Mouse (Mus musculus) intestine, postnatal 0 days (tissue): ENCODE data around the gene Rtn1. TPM values are rescaled to one million over a fixed set of nuclear protein-coding genes. Genes with fewer than 3 reads are reported as not detected.

Experiments
- ATAC-seq: fragments of 200-750 bp; cut with Nextera tagmentation; 2 replicates; pipeline ENCODE4 v1.8.0; 2017; ENCODE audit warnings: mild to moderate bottlenecking, moderate TSS enrichment, moderate library complexity
- H3K27ac ChIP-seq: fragments of 300-500 bp; sonication (generic); 2 replicates; pipeline ENCODE4 v1.5.1; 2014; ENCODE audit warnings: mild to moderate bottlenecking, low read depth, low read length, moderate library complexity
- H3K27me3 ChIP-seq: fragments of 300-500 bp; sonication (generic); replicated peaks from 2 replicates; pipeline ENCODE4 v1.6.1; 2014; ENCODE audit warnings: low read length, mixed read lengths; ENCODE audit not compliant: control insufficient read depth, insufficient read depth
- H3K36me3 ChIP-seq: fragments of 300-500 bp; sonication (generic); 2 replicates; pipeline ENCODE4 v1.6.1; 2014; ENCODE audit warnings: mild to moderate bottlenecking, moderate library complexity; ENCODE audit not compliant: control insufficient read depth, insufficient read depth
- H3K4me1 ChIP-seq: fragments of 300-500 bp; sonication (generic); replicated peaks from 2 replicates; pipeline ENCODE4 v1.6.1; 2014; ENCODE audit warnings: antibody characterized with exemption, low read length, mixed read lengths; ENCODE audit not compliant: control insufficient read depth, insufficient read depth
- H3K4me2 ChIP-seq: fragments of 300-500 bp; sonication (generic); replicated peaks from 2 replicates; pipeline ENCODE4 v1.6.1; 2014; ENCODE audit warnings: low read depth, mild to moderate bottlenecking, moderate library complexity
- H3K4me3 ChIP-seq: fragments of 300-500 bp; sonication (generic); 2 replicates; pipeline ENCODE4 v1.5.1; 2014; ENCODE audit warnings: low read depth, low read length
- H3K9ac ChIP-seq: fragments of 300-500 bp; sonication (generic); 2 replicates; pipeline ENCODE4 v1.6.1; 2014; ENCODE audit warnings: mild to moderate bottlenecking, low read depth, low read length
- H3K9me3 ChIP-seq: fragments of 300-500 bp; sonication (generic); 2 replicates; pipeline ENCODE4 v1.6.1; 2016; ENCODE audit warnings: mixed run types; ENCODE audit not compliant: control insufficient read depth
- CTCF ChIP-seq: sonication (generic); IDR thresholded peaks from 2 replicates; pipeline ENCODE4 v1.5.1; 2016; ENCODE audit warnings: low read depth, mild to moderate bottlenecking, control low read depth, antibody characterized with exemption, moderate library complexity
- WGBS: fragments of 180-500 bp; shearing (Covaris S2); extraction: QIAGEN DNeasy Blood & Tissue Kit; methylation state at CpG from one replicate; pipeline ENCODE4 v1.1.7; 2014; 5-methylcytosine and 5-hydroxymethylcytosine counted together
- polyA plus RNA-seq: library from polyadenylated mRNA; unstranded; fragments of >200 nt; fragmentation: Nextera tagmentation; extraction: Ambion mirVana; gene quantifications from 2 replicates; pipeline ENCODE4 v1.2.1, GENCODE M21; 2015

Gene Rtn1
- polyA plus RNA-seq, 1 experiment from 2014 or later, result 55.0 TPM

DNA sequence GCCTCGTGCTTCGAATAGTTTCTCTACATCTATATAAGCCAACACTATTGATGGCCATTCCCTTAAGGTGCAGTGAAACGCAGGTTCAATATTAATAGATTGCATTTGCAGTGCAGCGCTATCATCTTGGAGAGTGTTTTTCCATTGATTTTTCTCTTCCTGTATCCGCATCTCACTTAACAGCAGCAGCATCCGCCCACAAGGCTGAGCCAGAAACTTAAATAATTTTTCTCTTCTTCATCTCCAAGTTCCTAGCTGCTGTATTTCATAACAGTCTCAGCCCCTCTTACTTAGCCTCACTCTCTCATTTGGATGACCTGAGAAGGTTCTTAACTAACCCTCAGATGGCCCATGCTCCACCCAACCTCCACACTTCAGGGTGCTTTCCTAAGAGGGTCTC, 20.7 kb downstream of the Rtn1 start:
- Histone ChIP-seq H3K27me3 (no peaks in the 10 kb centered on the region), H3K4me2 (no peak overlapping the region), H3K4me1 (no peaks in the 10 kb centered on the region), H3K9ac (no peak overlapping the region), H3K4me3 (no peak overlapping the region), H3K27ac (no peak overlapping the region), H3K36me3 (no peaks in the 10 kb centered on the region), H3K9me3 (no peaks in the 10 kb centered on the region)
- TF ChIP-seq CTCF, result no peak
- no peak for ATAC-seq
- WGBS, result 81% methylated on average over 6 of the region's 6 CpGs

DNA sequence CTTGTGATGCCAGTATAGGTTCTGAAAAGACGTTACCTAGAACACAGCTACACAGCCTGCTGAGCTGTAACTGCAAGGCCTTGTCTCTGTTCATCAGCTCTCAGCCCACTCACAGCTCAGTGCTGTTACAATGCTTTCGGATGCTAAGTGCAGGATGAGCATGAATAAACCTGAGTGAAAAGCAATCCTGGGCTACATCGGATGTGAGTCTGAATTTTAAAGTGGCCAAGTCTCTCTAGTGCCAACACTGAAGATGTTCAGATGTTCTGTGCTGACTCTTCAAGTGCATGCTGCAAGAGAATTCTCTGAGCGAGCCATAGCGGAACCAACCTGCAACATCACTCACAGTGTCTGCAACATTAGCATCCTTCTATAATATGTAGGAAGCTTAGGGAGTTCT, 32.5 kb downstream of the Rtn1 start:
- H3K9ac ChIP-seq, result no peak overlapping the region
- no peak overlapping the region for H3K4me3 ChIP-seq
- no peak overlapping the region for H3K4me2 ChIP-seq
- WGBS, result 90% methylated on average over 5 of the region's 5 CpGs
- no peaks in the 10 kb centered on the region for H3K9me3 ChIP-seq
- H3K4me1 ChIP-seq, result no peaks in the 10 kb centered on the region
- TF ChIP-seq CTCF, result no peak
- no peak overlapping the region for H3K27ac ChIP-seq
- no peaks in the 10 kb centered on the region for H3K27me3 ChIP-seq
- H3K36me3 ChIP-seq, result no peaks in the 10 kb centered on the region
- no peak for ATAC-seq

DNA sequence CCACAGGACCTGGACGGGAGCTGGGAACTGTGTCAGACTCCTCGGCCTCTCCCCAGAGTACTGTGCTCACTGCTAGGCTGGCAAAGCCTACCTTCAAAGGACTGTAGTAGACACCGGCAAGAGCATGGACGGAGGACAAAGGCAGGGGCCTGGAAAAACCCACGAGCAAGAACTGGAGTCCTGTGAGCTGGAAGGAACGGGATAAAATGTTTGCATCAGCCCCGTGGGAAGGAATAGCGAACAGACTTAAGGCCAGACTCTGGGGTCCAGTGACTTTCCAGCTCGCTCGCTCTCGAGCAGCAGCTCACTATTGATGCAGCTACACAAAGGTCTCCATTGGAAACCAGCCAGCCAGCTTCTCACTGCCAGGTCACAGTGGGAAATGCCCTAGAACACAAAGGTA, 34.0 kb downstream of the Rtn1 start:
- H3K4me2 ChIP-seq, result no peak overlapping the region
- no peak overlapping the region for H3K27ac ChIP-seq
- WGBS, result 77% methylated on average over 11 of the region's 11 CpGs
- H3K27me3 ChIP-seq, result no peaks in the 10 kb centered on the region
- no peaks in the 10 kb centered on the region for H3K36me3 ChIP-seq
- TF ChIP-seq CTCF, result no peak
- no peaks in the 10 kb centered on the region for H3K9me3 ChIP-seq
- ATAC-seq, result no peak
- H3K4me3 ChIP-seq, result no peak overlapping the region
- H3K9ac ChIP-seq, result no peak overlapping the region
- no peaks in the 10 kb centered on the region for H3K4me1 ChIP-seq

DNA sequence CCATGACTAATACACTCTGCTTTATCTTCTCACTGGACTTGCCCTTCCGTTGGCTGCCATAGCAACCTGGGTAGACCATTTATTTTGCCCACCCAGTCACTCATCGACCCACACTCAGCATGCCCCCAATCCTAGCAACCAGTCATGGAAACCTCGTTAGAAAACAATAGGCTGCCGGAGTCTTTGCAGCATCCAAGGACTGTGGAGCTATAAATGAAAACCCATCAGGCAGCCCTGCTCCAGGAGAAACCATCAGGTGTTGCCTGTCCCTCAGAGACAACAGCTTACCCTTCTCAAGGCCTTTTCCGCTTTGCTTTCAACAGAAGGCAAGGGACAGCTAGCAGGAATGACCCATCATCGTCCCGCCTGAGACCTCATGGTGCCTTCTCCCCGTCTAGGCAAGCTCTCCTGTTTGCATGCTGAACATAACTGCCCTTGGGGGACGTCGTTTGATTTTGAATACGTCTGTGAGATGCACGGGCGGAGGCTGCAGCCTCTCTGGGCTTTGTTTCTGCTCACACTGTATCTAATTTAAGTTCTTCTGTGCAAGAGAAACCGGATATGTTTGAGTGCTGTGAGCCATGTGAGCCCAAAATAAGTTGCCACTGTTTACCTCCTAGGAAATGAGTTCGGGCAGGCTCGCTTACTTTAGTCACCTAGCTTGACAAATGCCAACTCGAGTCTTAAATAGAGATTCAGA, 34.8 kb downstream of the Rtn1 start:
- WGBS, result 62% methylated on average over 17 of the region's 17 CpGs
- Histone ChIP-seq H3K36me3 (no peaks in the 10 kb centered on the region), H3K27ac (no peak overlapping the region), H3K9me3 (no peaks in the 10 kb centered on the region), H3K4me2 (no peak overlapping the region), H3K4me3 (no peak overlapping the region), H3K4me1 (no peaks in the 10 kb centered on the region), H3K27me3 (no peaks in the 10 kb centered on the region), H3K9ac (no peak overlapping the region)
- TF ChIP-seq CTCF, result no peak
- ATAC-seq, result no peak

DNA sequence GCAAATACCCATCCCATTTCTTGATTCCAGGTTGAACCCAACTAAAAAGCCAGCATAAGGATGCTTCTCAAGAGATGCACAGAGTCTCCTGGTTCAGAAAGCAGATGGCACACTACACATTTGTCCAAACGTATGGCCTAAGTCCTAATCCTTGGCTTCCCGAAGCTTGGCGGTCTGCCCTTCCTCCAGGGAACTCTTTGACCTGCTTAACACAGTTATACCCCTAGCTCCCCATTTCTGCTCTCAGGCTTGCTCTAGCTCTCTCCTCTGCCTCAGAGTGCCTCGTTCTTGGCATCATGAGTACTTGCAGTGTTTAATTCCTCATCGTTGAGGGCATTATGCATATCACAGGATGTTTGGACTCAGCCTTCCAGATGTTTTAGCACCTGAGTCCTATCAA, 38.8 kb downstream of the Rtn1 start:
- H3K9ac ChIP-seq, result no peak overlapping the region
- no peaks in the 10 kb centered on the region for H3K4me1 ChIP-seq
- TF ChIP-seq CTCF, result no peak
- 62% methylated on average over 5 of the region's 5 CpGs for WGBS
- no peak overlapping the region for H3K4me3 ChIP-seq
- no peaks in the 10 kb centered on the region for H3K9me3 ChIP-seq
- H3K27me3 ChIP-seq, result no peaks in the 10 kb centered on the region
- H3K4me2 ChIP-seq, result no peak overlapping the region
- H3K27ac ChIP-seq, result no peak overlapping the region
- H3K36me3 ChIP-seq, result no peaks in the 10 kb centered on the region
- ATAC-seq, result no peak

DNA sequence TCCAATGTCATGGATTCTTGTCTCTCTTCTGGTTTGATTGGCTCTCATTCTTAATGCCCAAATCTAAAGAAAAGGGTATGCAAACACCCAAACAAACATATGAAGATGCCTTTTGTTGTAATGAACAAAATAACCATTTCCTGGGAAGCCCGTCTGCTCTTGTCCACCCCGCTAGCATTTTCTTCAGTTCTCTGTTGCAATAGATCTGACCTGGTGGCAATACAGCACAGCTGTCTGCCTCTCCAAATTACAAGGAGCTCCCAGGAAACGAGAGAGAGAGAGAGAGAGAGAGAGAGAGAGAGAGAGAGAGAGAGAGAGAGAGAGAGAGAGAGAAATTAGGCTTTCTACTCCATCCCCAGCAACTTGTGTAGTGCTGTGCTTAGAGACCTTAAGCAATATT, 42.1 kb downstream of the Rtn1 start:
- no peak overlapping the region for H3K4me2 ChIP-seq
- no peak overlapping the region for H3K27ac ChIP-seq
- TF ChIP-seq CTCF, result no peak
- no peaks in the 10 kb centered on the region; the same call in 1 of the 2 replicates for H3K4me1 ChIP-seq
- H3K36me3 ChIP-seq, result no peaks in the 10 kb centered on the region
- H3K27me3 ChIP-seq, result no peaks in the 10 kb centered on the region
- no peak for ATAC-seq
- H3K9ac ChIP-seq, result no peak overlapping the region
- H3K4me3 ChIP-seq, result no peak overlapping the region
- no peaks in the 10 kb centered on the region for H3K9me3 ChIP-seq
- 61% methylated on average over 3 of the region's 3 CpGs for WGBS

DNA sequence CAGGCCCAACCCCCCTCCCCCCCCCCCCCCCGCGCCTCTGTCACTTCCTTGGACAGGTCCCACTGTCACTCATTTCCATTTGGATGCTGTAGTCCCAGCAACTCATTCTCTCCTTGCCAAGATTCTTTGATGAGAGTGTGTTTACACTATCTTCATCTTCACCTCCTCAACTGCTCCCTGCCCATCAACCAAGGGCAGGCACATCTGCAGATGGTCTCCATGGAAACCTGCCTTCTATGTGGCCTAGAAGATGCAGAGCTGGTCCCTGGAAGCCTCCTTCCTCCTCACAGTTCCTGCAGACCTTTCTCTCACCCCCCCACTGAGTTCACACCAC, 42.8 kb downstream of the Rtn1 start:
- no peaks in the 10 kb centered on the region; the same call in 1 of the 2 replicates for H3K4me1 ChIP-seq
- H3K4me3 ChIP-seq, result no peak overlapping the region
- no peaks in the 10 kb centered on the region for H3K27me3 ChIP-seq
- no peak overlapping the region for H3K4me2 ChIP-seq
- WGBS, result no CpG with 5 or more reads among the region's 2 CpGs
- no peaks in the 10 kb centered on the region for H3K36me3 ChIP-seq
- no peak overlapping the region for H3K9ac ChIP-seq
- TF ChIP-seq CTCF, result no peak
- H3K9me3 ChIP-seq, result no peaks in the 10 kb centered on the region
- ATAC-seq, result no peak
- no peak overlapping the region for H3K27ac ChIP-seq
